Mouse (Mus musculus) neural tube, embryonic 13.5 days (tissue): ENCODE measurements around the gene Scrn3. TPM values are rescaled to one million over a fixed set of nuclear protein-coding genes. Genes with fewer than 3 reads are reported as not detected.

ENCODE experiments used
- ATAC-seq: fragments of 200-750 bp; cut with Nextera tagmentation; 2 replicates; pipeline ENCODE4 v1.8.0; 2017; ENCODE audit warnings: low read depth, mild to moderate bottlenecking, moderate TSS enrichment, moderate library complexity
- H3K27ac ChIP-seq: fragments of 300-500 bp; sonication (generic); replicated peaks from 2 replicates; pipeline ENCODE4 v1.5.1; 2015; ENCODE audit warnings: moderate library complexity, mild to moderate bottlenecking, inconsistent platforms
- H3K27me3 ChIP-seq: fragments of 300-500 bp; sonication (generic); 2 replicates; pipeline ENCODE4 v1.6.1; 2015; ENCODE audit warnings: mild to moderate bottlenecking, inconsistent platforms
- H3K36me3 ChIP-seq: fragments of 300-500 bp; sonication (generic); 2 replicates; pipeline ENCODE4 v1.6.1; 2015; ENCODE audit warnings: mild to moderate bottlenecking, inconsistent platforms
- H3K4me1 ChIP-seq: fragments of 300-500 bp; sonication (generic); replicated peaks from 2 replicates; pipeline ENCODE4 v1.6.1; 2015; ENCODE audit warnings: inconsistent platforms
- H3K4me2 ChIP-seq: fragments of 300-500 bp; sonication (generic); 2 replicates; pipeline ENCODE4 v1.6.1; 2015; ENCODE audit warnings: inconsistent platforms, mild to moderate bottlenecking, moderate library complexity
- H3K4me3 ChIP-seq: fragments of 300-500 bp; sonication (generic); 2 replicates; pipeline ENCODE4 v1.5.1; 2015; ENCODE audit warnings: mild to moderate bottlenecking, inconsistent platforms
- H3K9ac ChIP-seq: fragments of 300-500 bp; sonication (generic); 2 replicates; pipeline ENCODE4 v1.6.1; 2015; ENCODE audit warnings: moderate library complexity, mild to moderate bottlenecking, inconsistent platforms
- H3K9me3 ChIP-seq: fragments of 300-500 bp; sonication (generic); 2 replicates; pipeline ENCODE4 v1.6.1; 2016; ENCODE audit warnings: inconsistent platforms
- WGBS: fragments of 180-500 bp; shearing (Covaris S2); methylation state at CpG from one replicate; pipeline ENCODE4 v1.1.7; 2015; 5-methylcytosine and 5-hydroxymethylcytosine counted together
- polyA plus RNA-seq: library from polyadenylated mRNA; unstranded; fragments of >200 nt; fragmentation: Nextera tagmentation; extraction: Ambion mirVana; gene quantifications from 2 replicates; pipeline ENCODE4 v1.2.1, GENCODE M21; 2015

The Scrn3 gene
- polyA plus RNA-seq, 1 experiment from 2014 or later = 9.0 TPM

GRCm38 (mm10) chr2:73270071-73270592 is 42.3 kb upstream of the Scrn3 start:
- 4% methylated on average over 14 of the region's 14 CpGs for WGBS
- Histone ChIP-seq H3K9ac (no peak overlapping the region), H3K4me2 (no peak overlapping the region)

GRCm38 (mm10) chr2:73270593-73271458 is 41.6 kb upstream of the Scrn3 start:
- no peak overlapping the region for H3K27ac ChIP-seq
- no peak overlapping the region for H3K9ac ChIP-seq
- H3K4me2 ChIP-seq = peak overlapping the region; percentile 53
- H3K4me3 ChIP-seq = 0 out of 2 replicates have a peak overlapping the region, but pooled peaks have one; percentile 2
- H3K4me1 ChIP-seq = peaks cover 39% of the 10 kb centered on the region
- WGBS = under 1% methylated on average over 38 of the region's 38 CpGs
- no peaks in the 10 kb centered on the region for H3K36me3 ChIP-seq
- no peaks in the 10 kb centered on the region for H3K9me3 ChIP-seq
- ATAC-seq = no peak
- H3K27me3 ChIP-seq = peaks cover 91% of the 10 kb centered on the region

More at GRCm38 (mm10) chr2:73270071-73270592, 42.3 kb upstream of the Scrn3 start:
- Histone ChIP-seq H3K27me3 (peaks cover 95% of the 10 kb centered on the region), H3K4me1 (peaks cover 39% of the 10 kb centered on the region), H3K27ac (no peak overlapping the region), H3K9me3 (no peaks in the 10 kb centered on the region), H3K4me3 (no peak overlapping the region), H3K36me3 (no peaks in the 10 kb centered on the region)
- no peak for ATAC-seq

- H3K4me1 ChIP-seq = peaks cover 39% of the 10 kb centered on the region
- H3K4me3 ChIP-seq = peak within 1 kb of the TSS; percentile 41
- 0 out of 2 replicates have a peak within 1 kb of the TSS, but pooled peaks have one; percentile 28 for H3K27ac ChIP-seq
- H3K36me3 ChIP-seq = no peaks in the 10 kb centered on the region
- no peaks in the 10 kb centered on the region for H3K9me3 ChIP-seq
- H3K9ac ChIP-seq = peak within 1 kb of the TSS; percentile 62
- peaks cover 90% of the 10 kb centered on the region for H3K27me3 ChIP-seq
- ATAC-seq = peak; percentile 82
- under 1% methylated on average over 48 of the region's 48 CpGs for WGBS
- H3K4me2 ChIP-seq = peak within 1 kb of the TSS; percentile 53
Observed at GRCm38 (mm10) chr2:73271459-73272161, 40.8 kb upstream of the Scrn3 start, which contains the start of gene Sp9. Sp9 (plus strand) TSS chr2:73271925.

- Histone ChIP-seq H3K9me3 (no peaks in the 10 kb centered on the region), H3K4me2 (peak overlapping the region; percentile 53), H3K27ac (peak overlapping the region; percentile 28; the same call in 1 of the 2 replicates), H3K4me1 (peaks cover 47% of the 10 kb centered on the region), H3K36me3 (no peaks in the 10 kb centered on the region), H3K4me3 (peak overlapping the region; percentile 41), H3K27me3 (peaks cover 91% of the 10 kb centered on the region), H3K9ac (peak overlapping the region; percentile 62)
- under 1% methylated on average over 54 of the region's 55 CpGs for WGBS
- no peak for ATAC-seq
Observed at GRCm38 (mm10) chr2:73272351-73273248, 39.8 kb upstream of the Scrn3 start.

GRCm38 (mm10) chr2:73273249-73274118 is 38.9 kb upstream of the Scrn3 start:
- peak; percentile 27; the same call in 1 of the 2 replicates for ATAC-seq
- H3K4me1 ChIP-seq = peaks cover 49% of the 10 kb centered on the region
- H3K9ac ChIP-seq = peak overlapping the region; percentile 62
- peak overlapping the region; percentile 41 for H3K4me3 ChIP-seq
- peaks cover 88% of the 10 kb centered on the region for H3K27me3 ChIP-seq
- under 1% methylated on average over 96 of the region's 110 CpGs for WGBS
- peak overlapping the region; percentile 28; the same call in 1 of the 2 replicates for H3K27ac ChIP-seq
- H3K4me2 ChIP-seq = peak overlapping the region; percentile 53
- no peaks in the 10 kb centered on the region for H3K9me3 ChIP-seq
- H3K36me3 ChIP-seq = no peaks in the 10 kb centered on the region

GRCm38 (mm10) chr2:73274119-73274920 is 38.1 kb upstream of the Scrn3 start:
- H3K27ac ChIP-seq = 0 out of 2 replicates have a peak overlapping the region, but pooled peaks have one; percentile 9
- no peaks in the 10 kb centered on the region for H3K36me3 ChIP-seq
- H3K4me2 ChIP-seq = peak overlapping the region; percentile 53
- peaks cover 57% of the 10 kb centered on the region for H3K4me1 ChIP-seq
- peak overlapping the region; percentile 41 for H3K4me3 ChIP-seq
- peaks cover 88% of the 10 kb centered on the region for H3K27me3 ChIP-seq
- no peaks in the 10 kb centered on the region for H3K9me3 ChIP-seq
- WGBS = under 1% methylated on average over 88 of the region's 88 CpGs
- H3K9ac ChIP-seq = peak overlapping the region; percentile 62
- no peak for ATAC-seq

- H3K9ac ChIP-seq = no peak overlapping the region
- ATAC-seq = no peak
- H3K27ac ChIP-seq = no peak overlapping the region
- H3K9me3 ChIP-seq = no peaks in the 10 kb centered on the region
- H3K4me1 ChIP-seq = peaks cover 60% of the 10 kb centered on the region
- H3K4me3 ChIP-seq = 0 out of 2 replicates have a peak overlapping the region, but pooled peaks have one; percentile 4
- H3K4me2 ChIP-seq = no peak overlapping the region
- no peaks in the 10 kb centered on the region for H3K36me3 ChIP-seq
- WGBS = 10% methylated on average over 8 of the region's 8 CpGs
- H3K27me3 ChIP-seq = peaks cover 87% of the 10 kb centered on the region
Observed at GRCm38 (mm10) chr2:73275261-73276040, 37.0 kb upstream of the Scrn3 start.

- Histone ChIP-seq H3K4me2 (no peak overlapping the region), H3K4me3 (peak overlapping the region; percentile 4; the same call in 1 of the 2 replicates), H3K4me1 (peaks cover 59% of the 10 kb centered on the region), H3K9me3 (no peaks in the 10 kb centered on the region), H3K27ac (no peak overlapping the region), H3K9ac (no peak overlapping the region), H3K27me3 (peaks cover 87% of the 10 kb centered on the region), H3K36me3 (no peaks in the 10 kb centered on the region)
- 0% methylated on average over 6 of the region's 6 CpGs for WGBS
- ATAC-seq = no peak
Observed at GRCm38 (mm10) chr2:73276141-73276571, 36.2 kb upstream of the Scrn3 start.

GRCm38 (mm10) chr2:73277021-73277708 is 35.2 kb upstream of the Scrn3 start:
- Histone ChIP-seq H3K27me3 (peaks cover 87% of the 10 kb centered on the region), H3K4me3 (peak overlapping the region; percentile 24), H3K36me3 (no peaks in the 10 kb centered on the region), H3K4me2 (peak overlapping the region; percentile 34), H3K27ac (peak overlapping the region; percentile 67), H3K4me1 (peaks cover 53% of the 10 kb centered on the region), H3K9me3 (no peaks in the 10 kb centered on the region), H3K9ac (peak overlapping the region; percentile 27)
- under 1% methylated on average over 38 of the region's 38 CpGs for WGBS
- ATAC-seq = no peak
